Mouse (Mus musculus): Measurements from ENCODE around the gene Tbc1d5.

- TF ChIP-seq ZNF384 (IDR thresholded peaks at IDR 0.05; ENCODE audit: low read depth, low read length) (no peak), MAFK (IDR thresholded peaks at IDR 0.05; ENCODE audit: insufficient read depth, low read depth, low read length) (no peak)
Measured at GRCm38 (mm10) chr17:51204643-51205042, 25.5 kb upstream of the Tbc1d5 start.
